Mouse (Mus musculus): Measurements from ENCODE around the gene Fbxo44.

DNA sequence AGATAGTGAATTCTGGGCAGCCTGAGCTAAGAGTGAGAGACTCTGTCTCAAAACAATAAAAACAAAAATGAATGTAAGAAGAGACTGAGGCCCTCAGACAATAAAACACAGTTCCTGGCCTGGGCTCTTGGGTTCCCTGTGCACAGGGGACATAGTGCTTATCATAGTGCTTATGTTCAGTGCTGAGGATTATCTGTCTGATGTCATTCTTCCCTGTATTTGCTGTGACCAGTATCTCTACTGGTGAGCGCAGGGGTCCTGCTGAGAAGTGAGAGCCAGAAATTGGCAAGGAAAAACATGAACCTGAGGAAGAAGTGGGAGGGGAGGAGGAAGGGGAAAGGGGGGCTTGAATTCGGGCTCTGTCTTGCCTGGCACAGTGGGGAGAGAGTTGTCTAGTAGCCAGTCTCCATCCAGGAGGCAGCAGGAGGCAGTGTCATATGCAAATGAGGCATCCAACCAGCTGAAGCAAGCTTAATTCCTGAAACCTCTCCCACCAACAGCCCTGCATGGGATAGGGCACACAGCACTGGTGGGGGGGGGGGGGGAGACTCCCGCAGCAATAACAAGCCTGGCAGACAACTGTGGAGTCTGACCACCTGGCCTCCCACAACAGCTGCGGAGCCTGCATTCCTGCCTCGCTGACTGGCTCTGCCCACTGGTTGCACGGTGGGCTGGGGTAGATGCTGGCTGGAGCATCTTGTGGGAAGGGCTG is 38.1 kb downstream of the Fbxo44 start:
- TF ChIP-seq CTCF (IDR thresholded peaks at IDR 0.05 in 2 of 3, conservative IDR thresholded peaks at IDR 0.05 in 1 of 3; ENCODE audit: control insufficient read depth in 1 of 3, insufficient read depth in 1 of 3, low read depth in 2 of 3, low read length in 3 of 3, poor library complexity in 1 of 3, severe bottlenecking in 1 of 3) (no peak), UBTF (IDR thresholded peaks at IDR 0.05; ENCODE audit: borderline replicate concordance, insufficient read depth, low read depth, low read length) (no peak), BHLHE40 (IDR thresholded peaks at IDR 0.05; ENCODE audit: borderline replicate concordance, low read depth, low read length) (no peak), TCF12 (IDR thresholded peaks at IDR 0.05; ENCODE audit: low read depth, low read length) (no peak), TAL1 (IDR thresholded peaks at IDR 0.05; ENCODE audit: low read length) (no peak), POLR2A (IDR thresholded peaks at IDR 0.05; ENCODE audit: control insufficient read depth in 1 of 2, insufficient read depth in 1 of 2, low read depth in 1 of 2, low read length in 2 of 2, poor library complexity in 1 of 2) (no peak), MAZ (IDR thresholded peaks at IDR 0.05; ENCODE audit: low read depth, low read length) (no peak), MAX (IDR thresholded peaks at IDR 0.05; ENCODE audit: low read length) (no peak), HCFC1 (IDR thresholded peaks at IDR 0.05; ENCODE audit: low read depth, low read length) (no peak), SMC3 (IDR thresholded peaks at IDR 0.05; ENCODE audit: low read depth, low read length) (no peak), JUND (IDR thresholded peaks at IDR 0.05; ENCODE audit: low read depth, low read length) (no peak), ZC3H11A (IDR thresholded peaks at IDR 0.05; ENCODE audit: low read depth, low read length) (no peak), POLR2AphosphoS2 (IDR thresholded peaks at IDR 0.05; ENCODE audit: low read length) (no peak)
